Mouse (Mus musculus): Measurements from ENCODE around the gene Efcab14. TPM values are rescaled to one million over a fixed set of nuclear protein-coding genes. Genes with fewer than 3 reads are reported as not detected.

Gene Efcab14
- 49.6 and 52.4 TPM in 2 replicates for total RNA-seq (2017)

- peak; percentile 91 for ATAC-seq (ENCODE audit: extremely low read depth, insufficient number of reproducible peaks, low FRiP score, poor library complexity, severe bottlenecking)
Observed at GRCm38 (mm10) chr4:115737551-115738041, at the start of gene Efcab14. Gene Efcab14, plus strand, starts transcription at chr4:115737744.

GRCm38 (mm10) chr4:115701468-115701867, 36.1 kb upstream of the Efcab14 start:
- no peak for ATAC-seq (ENCODE audit: extremely low read depth, insufficient number of reproducible peaks, low FRiP score, poor library complexity, severe bottlenecking)

GRCm38 (mm10) chr4:115703927-115704505, 33.5 kb upstream of the Efcab14 start:
- ATAC-seq (ENCODE audit: extremely low read depth, insufficient number of reproducible peaks, low FRiP score, poor library complexity, severe bottlenecking), result no peak

- no peak for ATAC-seq (ENCODE audit: extremely low read depth, insufficient number of reproducible peaks, low FRiP score, poor library complexity, severe bottlenecking)
Observed at GRCm38 (mm10) chr4:115708974-115709593, 28.5 kb upstream of the Efcab14 start.

GRCm38 (mm10) chr4:115709792-115710418, 27.6 kb upstream of the Efcab14 start:
- peak; percentile 64; the same call in 1 of the 2 replicates for ATAC-seq (ENCODE audit: extremely low read depth, insufficient number of reproducible peaks, low FRiP score, poor library complexity, severe bottlenecking)

GRCm38 (mm10) chr4:115728721-115729120, 8.8 kb upstream of the Efcab14 start:
- no peak for ATAC-seq (ENCODE audit: extremely low read depth, insufficient number of reproducible peaks, low FRiP score, poor library complexity, severe bottlenecking)

- ATAC-seq (ENCODE audit: extremely low read depth, insufficient number of reproducible peaks, low FRiP score, poor library complexity, severe bottlenecking), result peak; percentile 88
Observed at GRCm38 (mm10) chr4:115731588-115732222, 5.8 kb upstream of the Efcab14 start.

GRCm38 (mm10) chr4:115732223-115732818, 5.2 kb upstream of the Efcab14 start:
- ATAC-seq (ENCODE audit: extremely low read depth, insufficient number of reproducible peaks, low FRiP score, poor library complexity, severe bottlenecking), result no peak

GRCm38 (mm10) chr4:115733746-115734145, 3.8 kb upstream of the Efcab14 start:
- ATAC-seq (ENCODE audit: extremely low read depth, insufficient number of reproducible peaks, low FRiP score, poor library complexity, severe bottlenecking), result no peak

- no peak for ATAC-seq (ENCODE audit: extremely low read depth, insufficient number of reproducible peaks, low FRiP score, poor library complexity, severe bottlenecking)
Observed at GRCm38 (mm10) chr4:115734867-115735266, 2.7 kb upstream of the Efcab14 start.

- no peak for ATAC-seq (ENCODE audit: extremely low read depth, insufficient number of reproducible peaks, low FRiP score, poor library complexity, severe bottlenecking)
Observed at GRCm38 (mm10) chr4:115738481-115738985, 989 bp downstream of the Efcab14 start.

GRCm38 (mm10) chr4:115742658-115743057, 5.1 kb downstream of the Efcab14 start:
- no peak for ATAC-seq (ENCODE audit: extremely low read depth, insufficient number of reproducible peaks, low FRiP score, poor library complexity, severe bottlenecking)

GRCm38 (mm10) chr4:115743096-115743495, 5.6 kb downstream of the Efcab14 start:
- no peak for ATAC-seq (ENCODE audit: extremely low read depth, insufficient number of reproducible peaks, low FRiP score, poor library complexity, severe bottlenecking)

GRCm38 (mm10) chr4:115748181-115748580, 10.6 kb downstream of the Efcab14 start:
- no peak for ATAC-seq (ENCODE audit: extremely low read depth, insufficient number of reproducible peaks, low FRiP score, poor library complexity, severe bottlenecking)

- ATAC-seq (ENCODE audit: extremely low read depth, insufficient number of reproducible peaks, low FRiP score, poor library complexity, severe bottlenecking), result no peak
Observed at GRCm38 (mm10) chr4:115749336-115749735, 11.8 kb downstream of the Efcab14 start.

GRCm38 (mm10) chr4:115754101-115754500, 16.6 kb downstream of the Efcab14 start:
- no peak for ATAC-seq (ENCODE audit: extremely low read depth, insufficient number of reproducible peaks, low FRiP score, poor library complexity, severe bottlenecking)

GRCm38 (mm10) chr4:115754851-115755250, 17.3 kb downstream of the Efcab14 start:
- no peak for ATAC-seq (ENCODE audit: extremely low read depth, insufficient number of reproducible peaks, low FRiP score, poor library complexity, severe bottlenecking)

GRCm38 (mm10) chr4:115761206-115761605, 23.7 kb downstream of the Efcab14 start:
- ATAC-seq (ENCODE audit: extremely low read depth, insufficient number of reproducible peaks, low FRiP score, poor library complexity, severe bottlenecking), result no peak

GRCm38 (mm10) chr4:115764581-115764980, 27.0 kb downstream of the Efcab14 start:
- no peak for ATAC-seq (ENCODE audit: extremely low read depth, insufficient number of reproducible peaks, low FRiP score, poor library complexity, severe bottlenecking)

All from neutrophil, adult 5-6 weeks (primary cell).